Mouse (Mus musculus) R1 (cell line): ENCODE measurements at regions not wholly inside any gene's neighbourhood (a gene's known extent, or its start where the extent isn't known, plus 50 kb on each side); places are given as distances from the start of the nearest gene placed in this dataset.
A peak's percentile ranks its signal among the peaks of the same experiment; 100 is the strongest.
"Not testable (repeated sequence)": the region's sequence is repeated elsewhere in the genome, so short reads cannot be mapped to it uniquely, and the experiment has no call there.

ENCODE experiments used
- DNase-seq: peaks from one replicate; pipeline ENCODE4 v3.0.0-alpha.2; 2018; ENCODE audit warnings: low read depth, low spot score

DNA sequence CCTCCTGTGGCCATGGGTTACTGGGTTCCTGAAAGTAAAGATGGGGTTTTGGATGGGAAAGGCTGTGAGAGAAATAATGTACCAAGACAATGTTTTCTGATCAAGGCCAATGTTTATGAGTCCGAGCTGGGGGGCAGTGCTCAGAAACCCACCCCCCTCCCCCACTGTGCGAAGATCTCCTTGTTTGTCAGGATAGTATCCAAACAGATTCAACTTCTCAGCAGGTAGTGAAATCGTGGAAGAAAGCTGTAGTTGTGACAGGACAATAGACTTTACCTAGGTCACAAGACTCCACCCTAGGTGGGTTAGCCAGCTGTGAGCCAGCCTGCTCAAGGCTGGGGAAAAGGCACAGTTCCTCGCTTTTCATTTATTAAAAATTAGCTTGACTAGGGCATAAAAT, 6688.6 kb upstream of the Gm7489 start:
- peak; percentile 88 for DNase-seq

DNA sequence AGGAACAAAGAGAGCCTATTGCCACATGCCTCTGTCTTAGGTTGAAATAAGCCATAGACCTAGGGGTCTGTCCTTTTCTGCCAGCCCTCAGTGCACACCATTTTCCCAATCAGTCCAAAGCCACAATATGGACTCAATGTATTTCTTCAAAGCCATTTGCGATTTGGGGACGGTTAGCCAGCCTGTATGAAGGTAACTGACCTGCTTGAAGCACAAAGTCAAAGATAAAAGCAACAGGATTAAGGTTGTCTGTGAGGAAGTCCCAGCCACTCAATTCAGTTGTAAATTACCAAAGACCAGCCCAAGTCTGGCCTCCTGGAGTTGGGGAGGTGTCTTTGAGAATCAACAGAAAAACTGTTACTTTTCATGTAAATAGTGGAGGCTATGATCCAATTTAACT, 6688.1 kb upstream of the Gm7489 start:
- peak; percentile 70 for DNase-seq

DNA sequence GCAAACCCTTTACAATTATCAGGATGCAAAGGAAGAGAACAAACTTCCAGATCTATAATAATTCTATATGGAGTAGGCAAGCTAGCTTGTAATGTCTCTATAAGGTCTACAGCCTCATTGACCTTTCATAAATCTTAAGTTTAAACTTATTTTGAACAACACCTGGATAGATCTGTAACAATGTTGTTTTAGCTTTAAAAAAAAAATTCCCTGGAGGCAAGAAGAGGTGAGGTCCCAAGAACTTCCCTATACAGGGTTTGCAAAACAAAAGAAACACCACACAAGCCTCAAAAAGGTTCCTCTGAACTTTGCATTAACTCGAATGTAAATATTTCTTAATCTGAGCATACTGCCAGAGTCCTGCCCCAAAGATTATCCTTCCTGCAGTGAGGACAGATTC, 6685.3 kb upstream of the Gm7489 start:
- DNase-seq = peak; percentile 21

DNA sequence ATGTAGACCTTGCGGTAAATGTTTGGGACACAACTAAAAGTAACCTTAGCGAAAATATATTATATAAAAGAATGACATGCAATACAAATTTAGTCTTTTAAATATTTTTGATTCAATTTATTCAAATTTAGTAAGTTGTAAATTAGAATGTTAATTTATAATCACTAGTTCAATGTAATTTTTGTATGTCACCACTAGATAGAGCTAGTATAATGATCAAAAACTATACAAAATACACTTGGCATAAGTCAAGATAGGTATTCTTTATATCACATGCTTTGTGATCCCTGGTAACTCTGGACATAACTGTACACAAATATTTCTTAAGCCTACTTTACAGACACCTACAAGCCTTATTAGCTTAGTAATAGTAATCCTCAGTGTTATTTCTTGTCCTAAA, 6682.6 kb upstream of the Gm7489 start:
- no peak for DNase-seq

- DNase-seq = not testable (repeated sequence)
Measured at GRCm38 (mm10) chr15:47233221-47233620, 6651.5 kb upstream of the Gm7489 start.

- no peak for DNase-seq
Measured at GRCm38 (mm10) chr15:47235631-47236030, 6649.1 kb upstream of the Gm7489 start.
